In the genomic region with DNA sequence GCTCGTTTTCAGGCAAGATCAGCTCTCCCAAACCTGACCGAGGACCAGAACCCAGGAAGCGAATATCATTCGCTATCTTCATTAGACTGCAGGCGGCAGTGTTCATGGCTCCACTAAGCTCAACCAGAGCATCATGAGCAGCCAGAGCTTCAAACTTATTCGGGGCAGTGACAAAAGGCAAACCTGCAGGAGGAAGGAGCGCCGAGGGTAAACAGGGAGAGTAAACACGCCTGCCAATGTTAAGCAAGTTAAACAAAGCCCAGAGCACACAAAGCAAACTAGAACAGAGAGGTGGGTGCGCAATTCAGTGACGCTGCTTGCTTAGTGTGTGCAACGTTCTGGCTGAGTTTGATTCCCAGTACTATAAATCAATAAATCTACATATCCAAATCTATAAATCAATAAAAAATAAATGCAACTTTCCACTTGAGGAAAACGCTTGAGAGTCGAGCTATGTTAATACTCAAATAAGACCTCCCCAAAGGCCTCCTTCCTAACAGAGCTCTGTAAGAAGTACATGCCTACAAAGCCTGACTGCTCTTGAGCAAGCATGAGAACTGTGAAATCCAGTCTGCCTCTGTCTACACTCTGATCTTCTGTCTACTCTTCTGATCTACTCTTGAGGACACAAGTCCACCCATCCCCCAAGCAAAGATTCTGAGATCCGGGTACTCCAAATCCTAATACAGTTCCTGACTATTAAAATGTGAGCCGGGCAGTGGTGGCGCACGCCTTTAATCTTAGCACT, we compare ENCODE assay signal across 28 mouse cellular contexts. TPM values are rescaled to one million over a fixed set of nuclear protein-coding genes. Genes with fewer than 3 reads are reported as not detected.
DNase-seq lines count a peak whose midpoint lies in the region; ATAC-seq lines count a peak whose summit lies in the region.
"Had no signal": no experiment of that assay in that cellular context is flagged by ENCODE, and none has a peak within 500 bp of the region (broad histone marks: within the 10 kb centered on the region; RNA-seq: fewer than 3 reads in every experiment).

No protein-coding gene starts in this region.

- no peaks in the 10 kb centered on the region for H3K9me3 ChIP-seq in heart, embryonic 12.5 days (replicated peaks)
- no peaks in the 10 kb centered on the region for H3K9me3 ChIP-seq in intestine, embryonic 15.5 days
- H3K9me3 ChIP-seq in liver, embryonic 13.5 days (replicated peaks): no peaks in the 10 kb centered on the region
- H3K9me3 ChIP-seq: embryonic facial prominence, embryonic 15.5 days; limb, embryonic 13.5 days; midbrain, embryonic 15.5 days; neural tube, embryonic 15.5 days had no signal

- H3K9ac ChIP-seq in heart, embryonic 12.5 days: no peak overlapping the region
- H3K9ac ChIP-seq in intestine, embryonic 15.5 days: no peak overlapping the region
- no peak overlapping the region for H3K9ac ChIP-seq in liver, embryonic 13.5 days
- H3K9ac ChIP-seq: embryonic facial prominence, embryonic 15.5 days; forebrain, postnatal 0 days; limb, embryonic 13.5 days; midbrain, embryonic 15.5 days; neural tube, embryonic 15.5 days had no signal

- peaks cover 82% of the 10 kb centered on the region for H3K36me3 ChIP-seq in heart, embryonic 12.5 days
- H3K36me3 ChIP-seq in intestine, embryonic 15.5 days: peaks cover 30% of the 10 kb centered on the region
- H3K36me3 ChIP-seq in liver, embryonic 13.5 days: peaks cover 79% of the 10 kb centered on the region

- H3K27me3 ChIP-seq in heart, embryonic 12.5 days (replicated peaks): no peaks in the 10 kb centered on the region
- no peaks in the 10 kb centered on the region for H3K27me3 ChIP-seq in intestine, embryonic 15.5 days (replicated peaks)
- H3K27me3 ChIP-seq in liver, embryonic 13.5 days: no peaks in the 10 kb centered on the region
- H3K27me3 ChIP-seq: embryonic facial prominence, embryonic 15.5 days; limb, embryonic 13.5 days; midbrain, embryonic 15.5 days; neural tube, embryonic 15.5 days had no signal

- H3K4me2 ChIP-seq in heart, embryonic 12.5 days: no peak overlapping the region
- no peak overlapping the region for H3K4me2 ChIP-seq in intestine, embryonic 15.5 days (replicated peaks)
- H3K4me2 ChIP-seq in liver, embryonic 13.5 days: no peak overlapping the region
- H3K4me2 ChIP-seq: embryonic facial prominence, embryonic 15.5 days; heart, embryonic 11.5 days; limb, embryonic 13.5 days; midbrain, embryonic 15.5 days; neural tube, embryonic 15.5 days had no signal

- no peak overlapping the region for H3K4me3 ChIP-seq in heart, embryonic 12.5 days
- H3K4me3 ChIP-seq in intestine, embryonic 15.5 days (replicated peaks): no peak overlapping the region
- no peak overlapping the region for H3K4me3 ChIP-seq in liver, embryonic 13.5 days (replicated peaks)
- H3K4me3 ChIP-seq: embryonic facial prominence, embryonic 15.5 days; limb, embryonic 13.5 days; midbrain, embryonic 15.5 days; neural tube, embryonic 15.5 days had no signal

- intact Hi-C loops in left cerebral cortex, postnatal 25 days (cut with DNase I): no loop called here

- no peaks in the 10 kb centered on the region for H3K4me1 ChIP-seq in heart, embryonic 12.5 days (replicated peaks)
- no peaks in the 10 kb centered on the region for H3K4me1 ChIP-seq in intestine, embryonic 15.5 days (replicated peaks)
- H3K4me1 ChIP-seq in liver, embryonic 13.5 days (replicated peaks): peaks cover 4% of the 10 kb centered on the region; the same call in 1 of the 2 replicates
- H3K4me1 ChIP-seq: embryonic facial prominence, embryonic 15.5 days; limb, embryonic 13.5 days; midbrain, embryonic 15.5 days; neural tube, embryonic 15.5 days had no signal

- peak; percentile 65 for DNase-seq in heart, adult 11 months
- no peak for DNase-seq in liver, embryonic 13.5 days
- DNase-seq in lung, postnatal 25 days (ENCODE audit: low spot score): peak; percentile 15
- no peak for DNase-seq in frontal cortex, postnatal 14 days (ENCODE audit: low spot score in 2 of 2)
- no peak for DNase-seq in left cerebral cortex, postnatal 25 days (ENCODE audit: low spot score in 2 of 2)
- DNase-seq in thymus, postnatal 10 days (ENCODE audit: low spot score in 2 of 2): no peak
- DNase-seq: adrenal gland, postnatal 36 days; cerebellum, adult 11-12 months; cerebellum, postnatal 14 days; embryo, embryonic 11 days; forebrain, postnatal 0 days; heart, postnatal 36 days; kidney, adult 18-20 months; right cerebral cortex, postnatal 14 days; spleen, adult 18-20 months; thymus, postnatal 14 days had no signal

- H3K27ac ChIP-seq in heart, embryonic 12.5 days (ENCODE audit: poor library complexity, severe bottlenecking): no peak overlapping the region
- no peak overlapping the region for H3K27ac ChIP-seq in intestine, embryonic 15.5 days
- peak overlapping the region; percentile 34; the same call in 1 of the 2 replicates for H3K27ac ChIP-seq in liver, embryonic 13.5 days
- H3K27ac ChIP-seq: embryonic facial prominence, embryonic 15.5 days; kidney, postnatal 0 days; limb, embryonic 13.5 days; midbrain, embryonic 15.5 days; neural tube, embryonic 15.5 days had no signal

- ATAC-seq in heart, embryonic 12.5 days (ENCODE audit: insufficient number of reproducible peaks, low FRiP score): no peak
- ATAC-seq in intestine, embryonic 15.5 days: peak; percentile 62
- peak; percentile 81 for ATAC-seq in liver, embryonic 13.5 days (ENCODE audit: low read depth)
- ATAC-seq: forebrain, postnatal 0 days; hindbrain, embryonic 16.5 days; midbrain, embryonic 15.5 days had no signal

- WGBS in heart, embryonic 12.5 days: 93% methylated on average over 18 of the region's 18 CpGs
- WGBS in intestine, embryonic 15.5 days: 75% methylated on average over 18 of the region's 18 CpGs
- 79% methylated on average over 18 of the region's 18 CpGs for WGBS in liver, embryonic 13.5 days (ENCODE audit: insufficient replicate concordance)

RNA-seq across cellular contexts. Expression of a gene that starts 12.2 kb away (rescaled TPM):
- polyA plus RNA-seq in heart, embryonic 12.5 days (2016; fragmentation: Nextera tagmentation; extraction: Ambion mirVana): 0.18 and 0.29 TPM in 2 replicates
- 0.66 and 0.75 TPM in 2 replicates for polyA plus RNA-seq in intestine, embryonic 15.5 days (2015; fragmentation: Nextera tagmentation; extraction: Ambion mirVana)
- polyA plus RNA-seq in liver, embryonic 13.5 days (2015; fragmentation: Nextera tagmentation; extraction: Ambion mirVana): 5.6 and 8.1 TPM in 2 replicates
- total RNA-seq in left cerebral cortex, postnatal 25 days (2021): not detected
- total RNA-seq: forebrain, postnatal 0 days; layer of hippocampus, adult 18-20 months; layer of hippocampus, postnatal 25 days; left cerebral cortex, postnatal 10 days had no signal
- polyA plus RNA-seq: forebrain, postnatal 0 days had no signal

RNA-seq across cellular contexts. Expression of a gene that starts 17.4 kb away (rescaled TPM):
- polyA plus RNA-seq in heart, embryonic 12.5 days (2016; fragmentation: Nextera tagmentation; extraction: Ambion mirVana): 192 and 201 TPM in 2 replicates
- polyA plus RNA-seq in intestine, embryonic 15.5 days (2015; fragmentation: Nextera tagmentation; extraction: Ambion mirVana): 155 and 163 TPM in 2 replicates
- polyA plus RNA-seq in liver, embryonic 13.5 days (2015; fragmentation: Nextera tagmentation; extraction: Ambion mirVana): 85.3 and 88.1 TPM in 2 replicates
- total RNA-seq in left cerebral cortex, postnatal 25 days (2021): 10 to 100 TPM; 69.1 to 92.9 TPM

Comparison
In these comparisons a context has a peak if more than half of its experiments do, and no peak if none do; other contexts are left out.
1. DNase-seq: peak in heart, adult 11 months (single experiment) and lung, postnatal 25 days (single experiment); none in liver, embryonic 13.5 days (single experiment), frontal cortex, postnatal 14 days (0 of 2), left cerebral cortex, postnatal 25 days (0 of 2) and thymus, postnatal 10 days (0 of 2).